Mouse (Mus musculus): ENCODE results near the gene Col16a1. TPM values are rescaled to one million over a fixed set of nuclear protein-coding genes. Genes with fewer than 3 reads are reported as not detected.

Gene Col16a1
- polyA plus RNA-seq, 1 experiment: 3.6 TPM

- H3K9ac ChIP-seq (ENCODE audit: low read depth, poor library complexity, severe bottlenecking): no peak overlapping the region
Observed at GRCm38 (mm10) chr4:130120752-130121151, 73.1 kb downstream of the Col16a1 start.

GRCm38 (mm10) chr4:130121560-130121959 lies 73.9 kb downstream of the Col16a1 start:
- no peaks in the 10 kb centered on the region for H3K36me3 ChIP-seq (ENCODE audit: control insufficient read depth, insufficient read depth, low read length, poor library complexity, severe bottlenecking)
- H3K4me3 ChIP-seq (ENCODE audit: low read depth, low read length): no peak overlapping the region
- H3K27ac ChIP-seq (ENCODE audit: insufficient read depth, low read length): no peak overlapping the region
- H3K4me1 ChIP-seq (ENCODE audit: control insufficient read depth, insufficient read depth, low read length): no peaks in the 10 kb centered on the region
- no peaks in the 10 kb centered on the region for H3K27me3 ChIP-seq (ENCODE audit: control insufficient read depth, insufficient read depth, low read length, poor library complexity, severe bottlenecking)
- peaks cover 6% of the 10 kb centered on the region; the same call in 1 of the 2 replicates for H3K9me3 ChIP-seq (replicated peaks; ENCODE audit: control insufficient read depth, insufficient read depth, low read length, poor library complexity, severe bottlenecking)
- no peak overlapping the region for H3K9ac ChIP-seq (ENCODE audit: low read depth, poor library complexity, severe bottlenecking)
- TF ChIP-seq EP300 (IDR thresholded peaks at IDR 0.05; ENCODE audit: insufficient read depth, low read depth, low read length) (no peak), CTCF (IDR thresholded peaks at IDR 0.05; ENCODE audit: low read depth, low read length) (no peak), POLR2A (IDR thresholded peaks at IDR 0.05; ENCODE audit: insufficient read depth, low read length) (no peak)

More at GRCm38 (mm10) chr4:130120752-130121151, 73.1 kb downstream of the Col16a1 start:
- H3K27me3 ChIP-seq (ENCODE audit: control insufficient read depth, insufficient read depth, low read length, poor library complexity, severe bottlenecking): no peaks in the 10 kb centered on the region
- H3K9me3 ChIP-seq (replicated peaks; ENCODE audit: control insufficient read depth, insufficient read depth, low read length, poor library complexity, severe bottlenecking): peaks cover 6% of the 10 kb centered on the region; the same call in 1 of the 2 replicates
- no peaks in the 10 kb centered on the region for H3K4me1 ChIP-seq (ENCODE audit: control insufficient read depth, insufficient read depth, low read length)
- no peaks in the 10 kb centered on the region for H3K36me3 ChIP-seq (ENCODE audit: control insufficient read depth, insufficient read depth, low read length, poor library complexity, severe bottlenecking)
- TF ChIP-seq EP300 (IDR thresholded peaks at IDR 0.05; ENCODE audit: insufficient read depth, low read depth, low read length) (no peak), CTCF (IDR thresholded peaks at IDR 0.05; ENCODE audit: low read depth, low read length) (no peak), POLR2A (IDR thresholded peaks at IDR 0.05; ENCODE audit: insufficient read depth, low read length) (no peak)
- H3K4me3 ChIP-seq (ENCODE audit: low read depth, low read length): no peak overlapping the region
- no peak overlapping the region for H3K27ac ChIP-seq (ENCODE audit: insufficient read depth, low read length)

- Histone ChIP-seq H3K27ac (ENCODE audit: insufficient read depth, low read length) (no peak overlapping the region), H3K9me3 (replicated peaks; ENCODE audit: control insufficient read depth, insufficient read depth, low read length, poor library complexity, severe bottlenecking) (peaks cover under 1% of the 10 kb centered on the region; the same call in 1 of the 2 replicates), H3K27me3 (ENCODE audit: control insufficient read depth, insufficient read depth, low read length, poor library complexity, severe bottlenecking) (no peaks in the 10 kb centered on the region), H3K36me3 (ENCODE audit: control insufficient read depth, insufficient read depth, low read length, poor library complexity, severe bottlenecking) (no peaks in the 10 kb centered on the region), H3K9ac (ENCODE audit: low read depth, poor library complexity, severe bottlenecking) (no peak overlapping the region), H3K4me3 (ENCODE audit: low read depth, low read length) (no peak overlapping the region), H3K4me1 (ENCODE audit: control insufficient read depth, insufficient read depth, low read length) (no peaks in the 10 kb centered on the region)
- no peak for TF ChIP-seq EP300 (IDR thresholded peaks at IDR 0.05; ENCODE audit: insufficient read depth, low read depth, low read length)
- TF ChIP-seq CTCF (IDR thresholded peaks at IDR 0.05; ENCODE audit: low read depth, low read length): no peak
- TF ChIP-seq POLR2A (IDR thresholded peaks at IDR 0.05; ENCODE audit: insufficient read depth, low read length): no peak
Observed at GRCm38 (mm10) chr4:130123020-130123419, 75.4 kb downstream of the Col16a1 start.

DNA sequence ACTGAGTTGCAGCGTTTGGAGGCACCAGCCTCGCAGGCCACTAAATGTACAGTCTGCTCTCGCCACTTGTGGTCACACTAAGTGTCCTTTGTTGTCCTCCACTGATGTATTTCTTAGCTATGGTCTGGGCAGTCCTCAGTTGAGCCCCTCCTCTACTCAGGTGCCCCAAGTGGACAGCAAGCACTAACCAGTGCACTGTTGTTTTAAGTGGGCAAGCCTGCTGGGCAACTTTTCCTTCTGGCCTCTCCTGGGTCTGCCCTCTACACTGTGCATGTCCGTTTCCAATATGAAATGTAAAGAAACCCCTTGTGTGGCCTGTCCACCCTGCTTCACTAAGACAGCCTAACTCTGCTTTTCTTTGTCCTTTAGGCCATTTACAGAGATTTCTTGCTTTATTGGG lies 76.5 kb downstream of the Col16a1 start:
- no peaks in the 10 kb centered on the region for H3K4me1 ChIP-seq (ENCODE audit: control insufficient read depth, insufficient read depth, low read length)
- no peak overlapping the region for H3K27ac ChIP-seq (ENCODE audit: insufficient read depth, low read length)
- no peaks in the 10 kb centered on the region for H3K9me3 ChIP-seq (replicated peaks; ENCODE audit: control insufficient read depth, insufficient read depth, low read length, poor library complexity, severe bottlenecking)
- TF ChIP-seq EP300 (IDR thresholded peaks at IDR 0.05; ENCODE audit: insufficient read depth, low read depth, low read length): no peak
- TF ChIP-seq CTCF (IDR thresholded peaks at IDR 0.05; ENCODE audit: low read depth, low read length): no peak
- no peak for TF ChIP-seq POLR2A (IDR thresholded peaks at IDR 0.05; ENCODE audit: insufficient read depth, low read length)
- no peaks in the 10 kb centered on the region for H3K27me3 ChIP-seq (ENCODE audit: control insufficient read depth, insufficient read depth, low read length, poor library complexity, severe bottlenecking)
- H3K36me3 ChIP-seq (ENCODE audit: control insufficient read depth, insufficient read depth, low read length, poor library complexity, severe bottlenecking): no peaks in the 10 kb centered on the region
- no peak overlapping the region for H3K9ac ChIP-seq (ENCODE audit: low read depth, poor library complexity, severe bottlenecking)
- H3K4me3 ChIP-seq (ENCODE audit: low read depth, low read length): no peak overlapping the region

DNA sequence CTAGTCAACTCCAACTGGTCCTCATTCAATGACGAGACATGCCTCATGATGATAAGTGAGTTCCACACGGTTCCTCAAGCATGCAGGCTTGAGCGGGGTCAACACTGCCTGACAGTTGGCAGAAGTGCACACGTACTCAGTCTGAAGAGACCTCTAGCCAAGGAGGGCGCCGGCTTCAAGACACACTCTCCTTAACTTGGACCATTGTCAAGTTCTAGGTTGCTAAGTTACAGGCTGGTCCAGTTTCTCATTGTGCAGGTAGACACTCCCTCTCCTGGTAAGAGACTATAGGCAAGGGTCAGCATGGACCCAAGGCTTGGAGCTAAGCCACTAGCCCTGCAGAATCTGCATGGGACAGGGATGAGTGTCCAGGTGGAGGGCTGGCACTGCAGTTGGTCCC lies 77.5 kb downstream of the Col16a1 start:
- H3K27ac ChIP-seq (ENCODE audit: insufficient read depth, low read length): no peak overlapping the region
- no peaks in the 10 kb centered on the region for H3K27me3 ChIP-seq (ENCODE audit: control insufficient read depth, insufficient read depth, low read length, poor library complexity, severe bottlenecking)
- no peaks in the 10 kb centered on the region for H3K36me3 ChIP-seq (ENCODE audit: control insufficient read depth, insufficient read depth, low read length, poor library complexity, severe bottlenecking)
- H3K4me3 ChIP-seq (ENCODE audit: low read depth, low read length): no peak overlapping the region
- H3K9me3 ChIP-seq (replicated peaks; ENCODE audit: control insufficient read depth, insufficient read depth, low read length, poor library complexity, severe bottlenecking): no peaks in the 10 kb centered on the region
- H3K9ac ChIP-seq (ENCODE audit: low read depth, poor library complexity, severe bottlenecking): no peak overlapping the region
- no peaks in the 10 kb centered on the region for H3K4me1 ChIP-seq (ENCODE audit: control insufficient read depth, insufficient read depth, low read length)
- TF ChIP-seq CTCF (IDR thresholded peaks at IDR 0.05; ENCODE audit: low read depth, low read length) (no peak), POLR2A (IDR thresholded peaks at IDR 0.05; ENCODE audit: insufficient read depth, low read length) (no peak), EP300 (IDR thresholded peaks at IDR 0.05; ENCODE audit: insufficient read depth, low read depth, low read length) (no peak)

DNA sequence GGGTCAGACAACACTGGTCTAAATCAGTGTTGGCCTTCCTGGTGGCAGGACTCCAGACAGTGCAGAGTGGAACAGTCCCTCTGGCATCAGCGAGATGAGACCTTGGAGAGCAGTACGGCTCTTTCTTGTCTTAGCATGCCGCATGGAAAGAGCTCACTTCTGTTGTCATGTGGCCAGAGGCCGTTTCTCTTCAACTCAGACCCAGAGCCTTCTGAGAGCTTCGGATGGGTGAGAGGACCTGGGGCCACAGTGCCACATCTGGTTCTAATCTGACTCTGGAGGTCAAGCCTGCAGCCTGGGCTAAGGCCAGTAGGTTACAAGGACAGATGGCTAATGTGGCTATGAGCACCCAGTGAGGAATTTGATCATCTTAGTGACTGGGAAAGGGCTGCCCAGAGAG lies 78.3 kb downstream of the Col16a1 start:
- Histone ChIP-seq H3K4me3 (ENCODE audit: low read depth, low read length) (no peak overlapping the region), H3K9ac (ENCODE audit: low read depth, poor library complexity, severe bottlenecking) (no peak overlapping the region), H3K27ac (ENCODE audit: insufficient read depth, low read length) (no peak overlapping the region), H3K36me3 (ENCODE audit: control insufficient read depth, insufficient read depth, low read length, poor library complexity, severe bottlenecking) (no peaks in the 10 kb centered on the region), H3K4me1 (ENCODE audit: control insufficient read depth, insufficient read depth, low read length) (no peaks in the 10 kb centered on the region), H3K9me3 (replicated peaks; ENCODE audit: control insufficient read depth, insufficient read depth, low read length, poor library complexity, severe bottlenecking) (no peaks in the 10 kb centered on the region), H3K27me3 (ENCODE audit: control insufficient read depth, insufficient read depth, low read length, poor library complexity, severe bottlenecking) (no peaks in the 10 kb centered on the region)
- TF ChIP-seq CTCF (IDR thresholded peaks at IDR 0.05; ENCODE audit: low read depth, low read length) (no peak), POLR2A (IDR thresholded peaks at IDR 0.05; ENCODE audit: insufficient read depth, low read length) (no peak), EP300 (IDR thresholded peaks at IDR 0.05; ENCODE audit: insufficient read depth, low read depth, low read length) (no peak)
